Comparison of ENCODE assay signal across 27 mouse cellular contexts in genomic region chr4:115996729-115997128, GRCm38 (mm10). TPM values are rescaled to one million over a fixed set of nuclear protein-coding genes. Genes with fewer than 3 reads are reported as not detected.
DNase-seq lines count a peak whose midpoint lies in the region; ATAC-seq and TF ChIP-seq lines count a peak whose summit lies in the region.
"Had no signal": no experiment of that assay in that cellular context is flagged by ENCODE, and none has a peak within 500 bp of the region (broad histone marks: within the 10 kb centered on the region; RNA-seq: fewer than 3 reads in every experiment).

No protein-coding gene starts in this region.

- 43% methylated on average over 4 of the region's 4 CpGs for WGBS in liver, embryonic 16.5 days (ENCODE audit: insufficient replicate concordance)
- 33% methylated on average over 4 of the region's 4 CpGs for WGBS in lung, postnatal 0 days
- WGBS in lung, adult 2 months = 48% methylated on average over 4 of the region's 4 CpGs

- ATAC-seq in liver, embryonic 16.5 days (ENCODE audit: low read depth) = peak; percentile 45
- peak; percentile 92 for ATAC-seq in lung, postnatal 0 days
- ATAC-seq in activated CD4-positive, CD25-positive, alpha-beta regulatory T cell, adult 4 months = no peak
- ATAC-seq: forebrain, embryonic 13.5 days; forebrain, embryonic 16.5 days had no signal

- H3K36me3 ChIP-seq in liver, embryonic 16.5 days (ENCODE audit: control insufficient read depth, insufficient read depth) = no peaks in the 10 kb centered on the region
- no peaks in the 10 kb centered on the region for H3K36me3 ChIP-seq in lung, postnatal 0 days (ENCODE audit: insufficient read depth, low read length)
- H3K36me3 ChIP-seq: forebrain, embryonic 10.5 days; hindbrain, embryonic 12.5 days had no signal

- H3K4me1 ChIP-seq in liver, embryonic 16.5 days (ENCODE audit: control insufficient read depth, low read depth, low read length) = no peaks in the 10 kb centered on the region
- no peaks in the 10 kb centered on the region for H3K4me1 ChIP-seq in lung, postnatal 0 days (ENCODE audit: insufficient read depth, low read depth, low read length)
- H3K4me1 ChIP-seq in lung, adult 2 months (ENCODE audit: control insufficient read depth, insufficient read depth, low read length) = no peaks in the 10 kb centered on the region
- H3K4me1 ChIP-seq: forebrain, embryonic 13.5 days had no signal

- H3K9me3 ChIP-seq in liver, embryonic 16.5 days (replicated peaks; ENCODE audit: control insufficient read depth, low read length) = no peaks in the 10 kb centered on the region
- H3K9me3 ChIP-seq in lung, postnatal 0 days (ENCODE audit: low read length) = no peaks in the 10 kb centered on the region
- H3K9me3 ChIP-seq: hindbrain, embryonic 12.5 days had no signal

- H3K4me3 ChIP-seq in liver, embryonic 16.5 days (ENCODE audit: low read depth, low read length) = no peak overlapping the region
- H3K4me3 ChIP-seq in lung, postnatal 0 days (ENCODE audit: low read depth, low read length) = no peak overlapping the region
- no peak overlapping the region for H3K4me3 ChIP-seq in lung, adult 2 months (replicated peaks; ENCODE audit: extremely low read depth, low read depth, low read length)
- H3K4me3 ChIP-seq: forebrain, embryonic 10.5 days; forebrain, embryonic 13.5 days; hindbrain, embryonic 12.5 days had no signal

- no peak for TF ChIP-seq POLR2A in lung, adult 2 months (IDR thresholded peaks at IDR 0.05; ENCODE audit: borderline replicate concordance, extremely low read depth, low read depth, low read length)

- no peak for TF ChIP-seq CTCF in lung, postnatal 0 days (IDR thresholded peaks at IDR 0.05)
- TF ChIP-seq CTCF in lung, adult 2 months (IDR thresholded peaks at IDR 0.05; ENCODE audit: insufficient read depth, low read length) = no peak

- no peak overlapping the region for H3K27ac ChIP-seq in liver, embryonic 16.5 days (ENCODE audit: low read length)
- no peak overlapping the region for H3K27ac ChIP-seq in lung, postnatal 0 days (ENCODE audit: low read length)
- H3K27ac ChIP-seq: forebrain, embryonic 10.5 days; forebrain, embryonic 13.5 days; hindbrain, embryonic 12.5 days had no signal

- H3K9ac ChIP-seq in liver, embryonic 16.5 days (ENCODE audit: low read depth, low read length) = no peak overlapping the region
- no peak overlapping the region for H3K9ac ChIP-seq in lung, postnatal 0 days (replicated peaks; ENCODE audit: low read depth)
- H3K9ac ChIP-seq: forebrain, embryonic 13.5 days; hindbrain, embryonic 12.5 days had no signal

- H3K27me3 ChIP-seq in liver, embryonic 16.5 days (ENCODE audit: control insufficient read depth, insufficient read depth, low read depth, low read length) = no peaks in the 10 kb centered on the region
- no peaks in the 10 kb centered on the region for H3K27me3 ChIP-seq in lung, postnatal 0 days (replicated peaks; ENCODE audit: insufficient read depth, low read length)
- H3K27me3 ChIP-seq: forebrain, embryonic 13.5 days had no signal

- peak; percentile 70 for TF ChIP-seq EP300 in lung, postnatal 0 days (IDR thresholded peaks at IDR 0.05)

- no peak overlapping the region for H3K4me2 ChIP-seq in liver, embryonic 16.5 days (ENCODE audit: low read depth, low read length)
- H3K4me2 ChIP-seq in lung, postnatal 0 days (replicated peaks; ENCODE audit: low read depth, low read length) = no peak overlapping the region
- H3K4me2 ChIP-seq: forebrain, embryonic 13.5 days; heart, embryonic 11.5 days; hindbrain, embryonic 12.5 days had no signal

- DNase-seq in liver = no peak
- peak; percentile 90 for DNase-seq in lung, postnatal 0 days (ENCODE audit: low spot score)
- no peak for DNase-seq in lung, adult 2 months
- DNase-seq in lung, postnatal 4 days = peak; percentile 25 to 48
- no peak for DNase-seq in layer of hippocampus, postnatal 10 days (ENCODE audit: low spot score in 2 of 2)
- DNase-seq in layer of hippocampus, adult 18-20 months (ENCODE audit: low spot score in 2 of 2) = no peak
- DNase-seq: adrenal gland, postnatal 10 days; adrenal gland, postnatal 36 days; cerebellum, adult 18-20 months; cerebellum, adult 9-10 months; gastrocnemius, postnatal 10 days; gastrocnemius, postnatal 36 days; heart, adult 11 months had no signal

RNA-seq across cellular contexts. Expression of gene Faah, which starts 21.0 kb away (rescaled TPM):
- 12.2 and 14.5 TPM in 2 replicates for polyA plus RNA-seq in liver, embryonic 16.5 days (2015; fragmentation: Nextera tagmentation; extraction: Ambion mirVana)
- 12.1 and 13.4 TPM in 2 replicates for polyA plus RNA-seq in lung, postnatal 0 days (2015; fragmentation: Nextera tagmentation; extraction: Ambion mirVana)
- 24.5 and 31.7 TPM in 2 replicates for polyA plus RNA-seq in lung, adult 2 months (2012; rRNA removed)
- total RNA-seq in layer of hippocampus, postnatal 10 days (2021) = 100 to 1,000 TPM in 1 of 2 experiments, 10 to 100 TPM in 1; 86.6 to 108 TPM
- 10 to 100 TPM; 35.9 to 43.4 TPM for polyA plus RNA-seq in activated CD4-positive, CD25-positive, alpha-beta regulatory T cell, adult 4 months (2017; shearing (Covaris generic))
- total RNA-seq in layer of hippocampus, adult 18-20 months (2021) = 100 to 1,000 TPM; 136 to 145 TPM

RNA-seq across cellular contexts. Expression of gene Nsun4, which starts 56.9 kb away (rescaled TPM):
- polyA plus RNA-seq in liver, embryonic 16.5 days (2015; fragmentation: Nextera tagmentation; extraction: Ambion mirVana) = 8.6 and 8.9 TPM in 2 replicates
- polyA plus RNA-seq in lung, postnatal 0 days (2015; fragmentation: Nextera tagmentation; extraction: Ambion mirVana) = 33.7 and 37.9 TPM in 2 replicates
- polyA plus RNA-seq in lung, adult 2 months (2012; rRNA removed) = 14.3 and 22.8 TPM in 2 replicates
- total RNA-seq in layer of hippocampus, postnatal 10 days (2021) = 1 to 10 TPM; 8.1 to 8.2 TPM
- polyA plus RNA-seq in activated CD4-positive, CD25-positive, alpha-beta regulatory T cell, adult 4 months (2017; shearing (Covaris generic)) = 10 to 100 TPM; 21.7 to 26.9 TPM
- 1 to 10 TPM; 9.6 TPM for total RNA-seq in layer of hippocampus, adult 18-20 months (2021)

RNA-seq across cellular contexts. Expression of gene Dmbx1, which starts 57.0 kb away (rescaled TPM):
- polyA plus RNA-seq in liver, embryonic 16.5 days (2015; fragmentation: Nextera tagmentation; extraction: Ambion mirVana) = not detected in 2 replicates
- polyA plus RNA-seq in lung, postnatal 0 days (2015; fragmentation: Nextera tagmentation; extraction: Ambion mirVana) = not detected in 2 replicates
- polyA plus RNA-seq in lung, adult 2 months (2012; rRNA removed) = not detected in 2 replicates
- under 1 TPM; 0.18 to 0.34 TPM for total RNA-seq in layer of hippocampus, postnatal 10 days (2021)
- polyA plus RNA-seq in activated CD4-positive, CD25-positive, alpha-beta regulatory T cell, adult 4 months (2017; shearing (Covaris generic)) = not detected
- total RNA-seq in layer of hippocampus, adult 18-20 months (2021) = not detected
- total RNA-seq: adrenal gland, adult 18-20 months; adrenal gland, postnatal 10 days; adrenal gland, postnatal 36 days; gastrocnemius, adult 18-20 months; gastrocnemius, postnatal 10 days; gastrocnemius, postnatal 36 days; heart, adult 8-10 months; heart, postnatal 25 days; hematopoietic stem cell, adult 5-6 weeks had no signal
- polyA plus RNA-seq: forebrain, embryonic 16.5 days; heart, embryonic 11.5 days; heart, embryonic 14.5 days; heart, postnatal 0 days had no signal

Comparison
In these comparisons a context has a peak if more than half of its experiments do, and no peak if none do; other contexts are left out.
1. DNase-seq: peak in lung, postnatal 0 days (single experiment) and lung, postnatal 4 days (2 of 2); none in liver (single experiment), lung, adult 2 months (single experiment), layer of hippocampus, postnatal 10 days (0 of 2) and layer of hippocampus, adult 18-20 months (0 of 2).